Mouse (Mus musculus): ENCODE results near the gene Nin. TPM values are rescaled to one million over a fixed set of nuclear protein-coding genes. Genes with fewer than 3 reads are reported as not detected.

Gene Nin
- polyA plus RNA-seq, 1 experiment from 2014 or later, result 13.9 TPM

- H3K36me3 ChIP-seq, result peaks cover 20% of the 10 kb centered on the region
- H3K27ac ChIP-seq, result no peak overlapping the region
- no peaks in the 10 kb centered on the region for H3K27me3 ChIP-seq
- H3K4me1 ChIP-seq, result peaks cover 12% of the 10 kb centered on the region
- H3K4me3 ChIP-seq (replicated peaks), result no peak overlapping the region
- H3K9me3 ChIP-seq (replicated peaks), result no peaks in the 10 kb centered on the region
- 84% methylated on average over 2 of the region's 2 CpGs for WGBS
- no peak for ATAC-seq (replicated peaks; ENCODE audit: low FRiP score)
- no peak overlapping the region for H3K9ac ChIP-seq
- H3K4me2 ChIP-seq, result no peak overlapping the region
Measured at GRCm38 (mm10) chr12:70075001-70075400, 38.5 kb downstream of the Nin start.

GRCm38 (mm10) chr12:70070888-70071287 lies 42.6 kb downstream of the Nin start:
- H3K4me3 ChIP-seq (replicated peaks), result no peak overlapping the region
- no peak for ATAC-seq (replicated peaks; ENCODE audit: low FRiP score)
- no peak overlapping the region for H3K27ac ChIP-seq
- no peak overlapping the region for H3K4me2 ChIP-seq
- H3K27me3 ChIP-seq, result no peaks in the 10 kb centered on the region
- H3K36me3 ChIP-seq, result peaks cover 13% of the 10 kb centered on the region
- no peak overlapping the region for H3K9ac ChIP-seq
- no peaks in the 10 kb centered on the region for H3K9me3 ChIP-seq (replicated peaks)
- H3K4me1 ChIP-seq, result peaks cover 30% of the 10 kb centered on the region
- 79% methylated on average over 7 of the region's 7 CpGs for WGBS

GRCm38 (mm10) chr12:70070306-70070705 lies 43.2 kb downstream of the Nin start:
- H3K4me1 ChIP-seq, result peaks cover 30% of the 10 kb centered on the region
- no peak for ATAC-seq (replicated peaks; ENCODE audit: low FRiP score)
- WGBS, result 44% methylated on average over 4 of the region's 4 CpGs
- H3K4me3 ChIP-seq (replicated peaks), result no peak overlapping the region
- H3K4me2 ChIP-seq, result no peak overlapping the region
- H3K9ac ChIP-seq, result no peak overlapping the region
- H3K36me3 ChIP-seq, result peaks cover 7% of the 10 kb centered on the region
- no peaks in the 10 kb centered on the region for H3K9me3 ChIP-seq (replicated peaks)
- H3K27ac ChIP-seq, result no peak overlapping the region
- H3K27me3 ChIP-seq, result no peaks in the 10 kb centered on the region

GRCm38 (mm10) chr12:70068647-70069257 lies 44.8 kb downstream of the Nin start:
- Histone ChIP-seq H3K27me3 (no peaks in the 10 kb centered on the region), H3K36me3 (peaks cover 8% of the 10 kb centered on the region), H3K4me1 (peaks cover 30% of the 10 kb centered on the region), H3K27ac (no peak overlapping the region), H3K9ac (no peak overlapping the region), H3K9me3 (replicated peaks) (no peaks in the 10 kb centered on the region), H3K4me2 (0 out of 2 replicates have a peak overlapping the region, but pooled peaks have one; percentile 19), H3K4me3 (replicated peaks) (no peak overlapping the region)
- ATAC-seq (replicated peaks; ENCODE audit: low FRiP score), result no peak; the same call in 1 of the 2 replicates
- WGBS, result 13% methylated on average over 6 of the region's 6 CpGs

- H3K27me3 ChIP-seq, result no peaks in the 10 kb centered on the region
- WGBS, result 51% methylated on average over 9 of the region's 9 CpGs
- no peak overlapping the region for H3K9ac ChIP-seq
- H3K4me3 ChIP-seq (replicated peaks), result no peak overlapping the region
- ATAC-seq (replicated peaks; ENCODE audit: low FRiP score), result 0 out of 2 replicates have a peak, but pooled peaks have one; percentile 57
- 0 out of 2 replicates have a peak overlapping the region, but pooled peaks have one; percentile 19 for H3K4me2 ChIP-seq
- no peaks in the 10 kb centered on the region for H3K9me3 ChIP-seq (replicated peaks)
- no peak overlapping the region for H3K27ac ChIP-seq
- H3K36me3 ChIP-seq, result peaks cover 10% of the 10 kb centered on the region
- H3K4me1 ChIP-seq, result peaks cover 28% of the 10 kb centered on the region
Measured at GRCm38 (mm10) chr12:70067849-70068248, 45.7 kb downstream of the Nin start.

GRCm38 (mm10) chr12:70062114-70062513 lies 51.4 kb downstream of the Nin start:
- 37% methylated on average over 3 of the region's 3 CpGs for WGBS
- Histone ChIP-seq H3K4me2 (no peak overlapping the region), H3K9ac (no peak overlapping the region), H3K4me1 (no peaks in the 10 kb centered on the region), H3K9me3 (replicated peaks) (no peaks in the 10 kb centered on the region), H3K27me3 (no peaks in the 10 kb centered on the region), H3K4me3 (replicated peaks) (no peak overlapping the region), H3K36me3 (peaks cover 35% of the 10 kb centered on the region), H3K27ac (no peak overlapping the region)
- no peak for ATAC-seq (replicated peaks; ENCODE audit: low FRiP score)

GRCm38 (mm10) chr12:70058956-70059851 lies 54.3 kb downstream of the Nin start:
- Histone ChIP-seq H3K27ac (no peak overlapping the region), H3K27me3 (no peaks in the 10 kb centered on the region), H3K4me1 (no peaks in the 10 kb centered on the region), H3K9ac (no peak overlapping the region), H3K4me3 (replicated peaks) (no peak overlapping the region), H3K4me2 (no peak overlapping the region), H3K9me3 (replicated peaks) (no peaks in the 10 kb centered on the region), H3K36me3 (peaks cover 57% of the 10 kb centered on the region)
- 69% methylated on average over 14 of the region's 14 CpGs for WGBS
- no peak for ATAC-seq (replicated peaks; ENCODE audit: low FRiP score)

- Histone ChIP-seq H3K4me3 (replicated peaks) (no peak overlapping the region), H3K9ac (no peak overlapping the region), H3K4me2 (no peak overlapping the region), H3K27ac (0 out of 2 replicates have a peak overlapping the region, but pooled peaks have one; percentile 13), H3K36me3 (peaks cover 82% of the 10 kb centered on the region), H3K4me1 (no peaks in the 10 kb centered on the region), H3K9me3 (replicated peaks) (no peaks in the 10 kb centered on the region), H3K27me3 (no peaks in the 10 kb centered on the region)
- WGBS, result 70% methylated on average over 7 of the region's 7 CpGs
- ATAC-seq (replicated peaks; ENCODE audit: low FRiP score), result no peak
Measured at GRCm38 (mm10) chr12:70050699-70051098, 62.8 kb downstream of the Nin start.

- WGBS, result 91% methylated on average over 9 of the region's 9 CpGs
- H3K4me2 ChIP-seq, result no peak overlapping the region
- H3K27me3 ChIP-seq, result no peaks in the 10 kb centered on the region
- H3K27ac ChIP-seq, result no peak overlapping the region
- H3K9ac ChIP-seq, result no peak overlapping the region
- no peaks in the 10 kb centered on the region for H3K9me3 ChIP-seq (replicated peaks)
- H3K36me3 ChIP-seq, result peaks cover 79% of the 10 kb centered on the region
- no peaks in the 10 kb centered on the region for H3K4me1 ChIP-seq
- no peak overlapping the region for H3K4me3 ChIP-seq (replicated peaks)
- ATAC-seq (replicated peaks; ENCODE audit: low FRiP score), result no peak
Measured at GRCm38 (mm10) chr12:70048741-70049140, 64.8 kb downstream of the Nin start.

GRCm38 (mm10) chr12:70047281-70047680 lies 66.2 kb downstream of the Nin start:
- no peak overlapping the region for H3K9ac ChIP-seq
- no peaks in the 10 kb centered on the region for H3K27me3 ChIP-seq
- H3K27ac ChIP-seq, result no peak overlapping the region
- 81% methylated on average over 7 of the region's 7 CpGs for WGBS
- no peaks in the 10 kb centered on the region for H3K4me1 ChIP-seq
- H3K4me3 ChIP-seq (replicated peaks), result no peak overlapping the region
- ATAC-seq (replicated peaks; ENCODE audit: low FRiP score), result no peak
- no peak overlapping the region for H3K4me2 ChIP-seq
- peaks cover 83% of the 10 kb centered on the region for H3K36me3 ChIP-seq
- H3K9me3 ChIP-seq (replicated peaks), result no peaks in the 10 kb centered on the region

GRCm38 (mm10) chr12:70044353-70044752 lies 69.2 kb downstream of the Nin start:
- Histone ChIP-seq H3K27me3 (no peaks in the 10 kb centered on the region), H3K36me3 (peaks cover 78% of the 10 kb centered on the region), H3K4me1 (no peaks in the 10 kb centered on the region), H3K9me3 (replicated peaks) (no peaks in the 10 kb centered on the region), H3K9ac (no peak overlapping the region), H3K27ac (no peak overlapping the region), H3K4me2 (no peak overlapping the region), H3K4me3 (replicated peaks) (no peak overlapping the region)
- WGBS, result 82% methylated on average over 4 of the region's 4 CpGs
- ATAC-seq (replicated peaks; ENCODE audit: low FRiP score), result no peak

GRCm38 (mm10) chr12:70043421-70043820 lies 70.1 kb downstream of the Nin start:
- Histone ChIP-seq H3K27ac (no peak overlapping the region), H3K36me3 (peaks cover 76% of the 10 kb centered on the region), H3K9me3 (replicated peaks) (no peaks in the 10 kb centered on the region), H3K4me1 (no peaks in the 10 kb centered on the region), H3K4me2 (no peak overlapping the region), H3K4me3 (replicated peaks) (no peak overlapping the region), H3K27me3 (no peaks in the 10 kb centered on the region), H3K9ac (no peak overlapping the region)
- WGBS, result 91% methylated on average over 13 of the region's 13 CpGs
- no peak for ATAC-seq (replicated peaks; ENCODE audit: low FRiP score)

Data from kidney, embryonic 15.5 days (tissue).